Mouse (Mus musculus) liver, adult 2 months (tissue): ENCODE measurements at regions not wholly inside any gene's neighbourhood (a gene's known extent, or its start where the extent isn't known, plus 50 kb on each side); places are given as distances from the start of the nearest gene placed in this dataset.

Experiments used
- CTCF ChIP-seq: fragments of 200-500 bp; IDR thresholded peaks from 2 replicates; pipeline ENCODE4 v1.5.1; 2011; ENCODE audit warnings: low read depth, low read length, control low read depth
- POLR2A ChIP-seq: fragments of 200-500 bp; IDR thresholded peaks from 2 replicates; pipeline ENCODE4 v1.6.1; 2011; ENCODE audit warnings: low read length, control low read depth; ENCODE audit not compliant: insufficient read depth; ENCODE audit errors: extremely low read depth

GRCm38 (mm10) chr14:109941162-109941561 is 813.8 kb downstream of the Slitrk6 start:
- no peak for TF ChIP-seq CTCF
- no peak for TF ChIP-seq POLR2A
